Mouse (Mus musculus): ENCODE measurements around the gene Wdr62. TPM values are rescaled to one million over a fixed set of nuclear protein-coding genes. Genes with fewer than 3 reads are reported as not detected.

Wdr62 gene
- 1 to 10 TPM; 1.7 to 3.0 TPM for total RNA-seq (2021)
- long read RNA-seq, experiment 1, partial matches to known transcripts = 0 of 4 reads
- long read RNA-seq, experiment 1, other reads (novel, unspliced or antisense) = 4 of 4 reads
- long read RNA-seq, experiment 2, partial matches to known transcripts = 1 of 4 reads
- long read RNA-seq, experiment 2, other reads (novel, unspliced or antisense) = 3 of 4 reads

GRCm38 (mm10) chr7:30279951-30280669 lies at the start of gene Wdr62, which contains the start of gene Thap8:
Gene Wdr62 (minus strand): TSS chr7:30280419.
Gene Thap8 (plus strand): TSS chr7:30280094.
- intact Hi-C loops (cut with DNase I) = loop anchor here (1.0 kb wide), 1 partner anchor 48 kb away; the partner anchor contains the start of gene Tbcb
- H3K4me3 ChIP-seq = peak within 1 kb of the TSS; percentile 84
- TF ChIP-seq CTCF (IDR thresholded peaks at IDR 0.05) = no peak
- peak within 1 kb of the TSS; percentile 93 for H3K27ac ChIP-seq
- DNase-seq = peak; percentile 95

- no peak for TF ChIP-seq CTCF (IDR thresholded peaks at IDR 0.05)
- no peak overlapping the region for H3K27ac ChIP-seq
- no peak overlapping the region for H3K4me3 ChIP-seq
- intact Hi-C loops (cut with DNase I) = no loop called here
- DNase-seq = no peak
These were observed 48.2 kb upstream of the Wdr62 start for GRCm38 (mm10) chr7:30328379-30328778.

- Histone ChIP-seq H3K4me3 (no peak overlapping the region), H3K27ac (no peak overlapping the region)
- no peak for TF ChIP-seq CTCF (IDR thresholded peaks at IDR 0.05)
- intact Hi-C loops (cut with DNase I) = no loop called here
- no peak for DNase-seq
These were observed 46.9 kb upstream of the Wdr62 start for GRCm38 (mm10) chr7:30327140-30327539.

GRCm38 (mm10) chr7:30326427-30326826 lies 46.2 kb upstream of the Wdr62 start:
- H3K4me3 ChIP-seq = no peak overlapping the region
- no peak overlapping the region for H3K27ac ChIP-seq
- no peak for DNase-seq
- intact Hi-C loops (cut with DNase I) = no loop called here
- no peak for TF ChIP-seq CTCF (IDR thresholded peaks at IDR 0.05)

- Histone ChIP-seq H3K4me3 (no peak overlapping the region), H3K27ac (no peak overlapping the region)
- DNase-seq = peak; percentile 44
- intact Hi-C loops (cut with DNase I) = no loop called here
- TF ChIP-seq CTCF (IDR thresholded peaks at IDR 0.05) = peak; percentile 60
These were observed 45.1 kb upstream of the Wdr62 start for GRCm38 (mm10) chr7:30325364-30325763.

GRCm38 (mm10) chr7:30324300-30324944 lies 44.2 kb upstream of the Wdr62 start:
- no peak for DNase-seq

GRCm38 (mm10) chr7:30323795-30324194 lies 43.6 kb upstream of the Wdr62 start, which contains the start of gene Sdhaf1:
Gene Sdhaf1 (minus strand): TSS chr7:30323895.
- TF ChIP-seq CTCF (IDR thresholded peaks at IDR 0.05) = no peak
- intact Hi-C loops (cut with DNase I) = loop anchor here (2.0 kb wide), 1 partner anchor 405 kb away; the partner anchor contains the start of gene Tmem147
- DNase-seq = no peak
- peak within 1 kb of the TSS; percentile 95 for H3K27ac ChIP-seq
- H3K4me3 ChIP-seq = peak within 1 kb of the TSS; percentile 98

More at GRCm38 (mm10) chr7:30324300-30324944, 44.2 kb upstream of the Wdr62 start:
- Histone ChIP-seq H3K27ac (no peak overlapping the region), H3K4me3 (no peak overlapping the region)
- no peak for TF ChIP-seq CTCF (IDR thresholded peaks at IDR 0.05)
- intact Hi-C loops (cut with DNase I) = no loop called here

- Histone ChIP-seq H3K4me3 (peak overlapping the region; percentile 98), H3K27ac (peak overlapping the region; percentile 95)
- DNase-seq = no peak
- intact Hi-C loops (cut with DNase I) = loop anchor here (2.0 kb wide), 1 partner anchor 406 kb away; the partner anchor contains the start of gene Tmem147
- TF ChIP-seq CTCF (IDR thresholded peaks at IDR 0.05) = no peak
These were observed 42.6 kb upstream of the Wdr62 start for GRCm38 (mm10) chr7:30322865-30323264.

GRCm38 (mm10) chr7:30322285-30322667 lies 42.1 kb upstream of the Wdr62 start:
- no peak for TF ChIP-seq CTCF (IDR thresholded peaks at IDR 0.05)

GRCm38 (mm10) chr7:30321539-30322284 lies 41.5 kb upstream of the Wdr62 start, which contains the start of gene E130208F15Rik:
Gene E130208F15Rik (plus strand): TSS chr7:30321740.
- no peak for TF ChIP-seq CTCF (IDR thresholded peaks at IDR 0.05)
- intact Hi-C loops (cut with DNase I) = loop anchor here (2.0 kb wide), 1 partner anchor 407 kb away; the partner anchor contains the start of gene Tmem147
- Histone ChIP-seq H3K4me3 (peak within 1 kb of the TSS; percentile 98), H3K27ac (peak within 1 kb of the TSS; percentile 95)
- DNase-seq = peak; percentile 76

More at GRCm38 (mm10) chr7:30322285-30322667, 42.1 kb upstream of the Wdr62 start:
- peak; percentile 99 for DNase-seq
- intact Hi-C loops (cut with DNase I) = loop anchor here (2.0 kb wide), 1 partner anchor 407 kb away; the partner anchor contains the start of gene Tmem147
- Histone ChIP-seq H3K27ac (peak overlapping the region; percentile 95), H3K4me3 (peak overlapping the region; percentile 98)

- no peak for DNase-seq
- Histone ChIP-seq H3K4me3 (peak overlapping the region; percentile 98), H3K27ac (peak overlapping the region; percentile 95)
- no peak for TF ChIP-seq CTCF (IDR thresholded peaks at IDR 0.05)
- intact Hi-C loops (cut with DNase I) = no loop called here
These were observed 40.7 kb upstream of the Wdr62 start for GRCm38 (mm10) chr7:30320946-30321345.

- no peak for TF ChIP-seq CTCF (IDR thresholded peaks at IDR 0.05)
- Histone ChIP-seq H3K27ac (no peak overlapping the region), H3K4me3 (no peak overlapping the region)
- no peak for DNase-seq
- intact Hi-C loops (cut with DNase I) = no loop called here
These were observed 37.9 kb upstream of the Wdr62 start for GRCm38 (mm10) chr7:30318142-30318541.

All from gastrocnemius, adult 2 months (tissue).